Mouse (Mus musculus) kidney, adult 2 months (tissue): ENCODE results near the gene Rora.

Experiments used
- CTCF ChIP-seq: fragments of 200-500 bp; conservative IDR thresholded peaks from 2 replicates; pipeline ENCODE4 v1.5.1; 2011; ENCODE audit warnings: low read depth, mild to moderate bottlenecking, control low read depth, low read length, moderate library complexity, mixed read lengths; ENCODE audit not compliant: insufficient read depth, insufficient read length
- POLR2A ChIP-seq: fragments of 200-500 bp; IDR thresholded peaks from one replicate; pipeline ENCODE4 v1.6.1; 2011; ENCODE audit warnings: low read depth, low read length, control low read depth

DNA sequence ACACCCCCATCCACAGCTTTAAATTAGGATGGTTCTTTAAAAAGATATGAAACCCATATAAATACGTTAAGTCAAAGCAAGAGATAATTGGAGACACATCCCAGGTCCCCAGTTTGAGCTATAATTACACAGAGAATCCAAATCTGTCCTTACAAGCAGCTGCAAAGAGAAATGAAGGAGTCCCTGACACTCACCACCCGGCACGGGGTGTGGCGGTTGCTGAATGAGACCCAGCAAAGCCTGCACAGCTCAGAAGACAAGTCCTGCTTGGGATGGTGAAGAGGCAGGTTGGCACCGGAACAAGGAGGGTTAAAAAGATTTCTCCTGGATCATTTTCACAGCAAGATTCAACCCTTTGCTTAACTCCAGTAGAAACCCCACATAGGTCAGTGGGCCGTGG is 272.8 kb downstream of the Rora start:
- TF ChIP-seq POLR2A (no peak), CTCF (no peak)
